1 mouse cellular context compared by ENCODE assay signal in genomic region chr5:124432398-124433012, GRCm38 (mm10).
A peak's percentile ranks its signal among the peaks of the same experiment; 100 is the strongest.
TF ChIP-seq lines count a peak whose summit lies in the region.

No protein-coding gene starts in this region.

TF ChIP-seq in CH12.LX, 34 proteins besides CTCF, POLR2A, EP300 and RAD21 (continued from another document):
- TF ChIP-seq BHLHE40 (IDR thresholded peaks at IDR 0.05; ENCODE audit: low read depth, low read length) (peak; percentile 28), JUND (conservative IDR thresholded peaks at IDR 0.05; ENCODE audit: low read depth, low read length) (peak; percentile 53; the same call in 1 of the 2 replicates), MAX (IDR thresholded peaks at IDR 0.05; ENCODE audit: low read length) (peak; percentile 78), TBP (conservative IDR thresholded peaks at IDR 0.05; ENCODE audit: low read depth, low read length) (no peak), PAX5 (IDR thresholded peaks at IDR 0.05; ENCODE audit: low read length) (no peak), HCFC1 (IDR thresholded peaks at IDR 0.05; ENCODE audit: low read depth, low read length) (peak; percentile 47; the same call in 1 of the 2 replicates), MEF2A (IDR thresholded peaks at IDR 0.05; ENCODE audit: borderline replicate concordance, low read depth, low read length) (peak; percentile 79), TCF12 (IDR thresholded peaks at IDR 0.05; ENCODE audit: low read depth, low read length) (0 out of 2 replicates have a peak, but pooled peaks have one; percentile 43), MXI1 (IDR thresholded peaks at IDR 0.05; ENCODE audit: low read depth, low read length) (0 out of 2 replicates have a peak, but pooled peaks have one; percentile 33), ZNF384 (IDR thresholded peaks at IDR 0.05; ENCODE audit: low read depth, low read length) (peak; percentile 75), MAFK (IDR thresholded peaks at IDR 0.05; ENCODE audit: insufficient replicate concordance, low read length) (no peak), IRF4 (IDR thresholded peaks at IDR 0.05; ENCODE audit: low read depth, low read length) (peak; percentile 69), USF2 (conservative IDR thresholded peaks at IDR 0.05; ENCODE audit: low read depth, low read length) (no peak), UBTF (IDR thresholded peaks at IDR 0.05; ENCODE audit: low read depth, low read length) (no peak)
